Mouse (Mus musculus) cerebellum, postnatal 14 days (tissue): Measurements from ENCODE around the gene Prkca.
A peak's percentile ranks its signal among the peaks of the same experiment; 100 is the strongest.

ENCODE experiments used
- DNase-seq, 2 experiments: peaks; one replicate each; pipeline ENCODE4 v3.0.0; 2021; ENCODE audit warnings: mixed read lengths in 2 of 2

The Prkca gene

DNA sequence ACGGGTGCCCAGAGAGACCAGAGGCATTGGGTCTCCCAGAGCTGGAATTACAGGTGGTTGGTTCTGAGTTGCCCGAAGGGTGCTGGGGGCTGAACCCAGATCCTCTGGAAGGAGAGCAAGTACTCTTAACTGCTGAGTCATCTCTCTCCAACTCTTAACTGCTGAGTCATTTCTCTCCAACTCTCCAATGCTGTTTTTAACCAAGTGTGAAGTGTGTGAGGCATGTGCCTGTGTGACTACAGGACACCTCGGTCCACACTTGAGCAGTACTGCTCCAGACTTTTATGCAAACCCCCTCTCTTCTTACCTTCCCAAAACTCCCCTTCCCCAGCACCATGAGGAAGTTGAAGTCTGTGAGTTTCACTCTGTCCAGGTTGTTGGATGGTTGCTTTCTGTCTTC lies 357.8 kb downstream of the Prkca start:
- no peak for DNase-seq

- no peak for DNase-seq
Observed at GRCm38 (mm10) chr11:107983883-107984282, 359.8 kb downstream of the Prkca start.

DNA sequence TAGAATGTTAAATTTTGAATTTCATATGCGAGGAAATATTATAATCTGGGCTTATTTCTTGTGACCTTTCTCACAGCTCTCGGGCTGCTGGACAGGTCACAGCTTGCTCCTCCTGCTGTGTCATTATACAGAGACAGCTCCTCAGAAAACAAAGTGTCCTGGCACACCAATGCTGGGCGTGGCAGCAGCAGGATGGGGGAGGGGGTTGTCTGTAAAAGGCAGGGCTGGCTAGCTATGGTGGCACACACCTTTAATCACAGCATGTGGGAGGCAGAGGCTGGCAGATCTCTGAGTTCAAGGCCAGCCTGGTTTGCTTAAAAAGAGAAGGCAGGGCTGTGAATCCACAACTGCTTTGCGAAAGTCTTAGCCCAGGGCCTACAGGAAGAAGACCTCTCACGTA lies 360.5 kb downstream of the Prkca start:
- DNase-seq = no peak

DNA sequence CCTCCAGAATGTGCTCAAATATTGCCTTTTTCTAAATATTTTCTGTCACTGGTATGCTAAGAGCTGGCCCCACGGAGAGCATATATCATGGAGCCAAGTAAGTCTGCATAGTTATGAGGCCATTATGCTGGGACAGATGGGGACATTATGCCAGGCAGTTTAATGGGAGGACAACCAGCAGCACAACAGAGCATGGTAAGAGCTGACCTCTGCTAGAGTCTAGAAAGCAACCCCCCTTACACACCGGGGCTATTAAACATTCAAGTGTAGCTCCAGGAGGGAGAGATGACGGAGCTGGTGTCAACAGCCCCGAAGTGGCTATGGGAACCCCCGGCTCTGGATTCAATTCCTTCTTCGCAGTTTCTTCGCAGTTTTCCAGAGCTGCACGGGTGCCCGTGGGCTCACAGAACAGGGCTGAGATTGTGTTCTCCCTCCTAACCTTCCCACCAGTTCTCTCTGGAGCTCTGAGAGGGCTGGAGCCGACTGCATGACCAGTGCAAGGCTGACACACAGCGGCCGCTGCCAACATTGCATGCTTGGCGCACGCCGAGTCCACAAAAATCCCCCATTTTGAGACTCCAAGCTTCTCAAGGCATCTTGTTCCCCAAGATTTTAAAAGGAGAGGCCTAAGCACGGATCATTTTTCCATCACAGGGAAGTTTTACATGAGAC lies 361.4 kb downstream of the Prkca start:
- peak; percentile 87 to 91 for DNase-seq

DNA sequence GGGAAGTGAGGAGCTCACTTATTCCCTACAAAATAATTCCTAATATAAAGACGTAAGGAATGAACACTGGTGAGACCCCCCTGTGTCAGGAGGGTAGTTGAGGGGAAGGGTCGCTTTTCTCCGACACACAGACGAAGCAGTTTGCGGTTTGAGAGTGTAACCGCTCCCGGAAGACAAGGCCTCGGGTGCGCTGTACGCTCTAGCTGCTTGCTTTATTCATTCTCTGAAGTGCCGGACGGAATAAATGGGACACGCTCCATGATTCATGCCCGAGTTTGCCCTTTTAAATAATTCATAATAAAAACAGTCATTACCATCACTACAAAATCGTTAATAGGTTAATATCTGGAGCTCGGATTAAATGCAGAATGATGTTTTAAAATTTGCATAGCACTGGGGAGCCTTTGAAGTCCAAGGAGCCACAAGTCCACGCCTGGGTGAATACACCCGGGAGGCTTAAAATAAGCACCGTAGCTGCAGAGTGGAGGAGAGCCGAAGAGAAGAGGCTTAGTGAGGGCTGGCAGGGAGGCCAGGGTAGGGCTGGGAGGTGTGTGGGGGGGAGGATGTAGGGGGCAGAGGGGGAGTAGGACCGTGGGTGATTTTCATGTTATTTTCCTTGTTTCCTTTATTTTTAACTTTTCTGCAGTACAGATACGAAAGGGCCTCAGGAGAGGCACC lies 364.1 kb downstream of the Prkca start:
- no peak for DNase-seq

GRCm38 (mm10) chr11:107969943-107970342 lies 373.8 kb downstream of the Prkca start:
- no peak for DNase-seq

DNA sequence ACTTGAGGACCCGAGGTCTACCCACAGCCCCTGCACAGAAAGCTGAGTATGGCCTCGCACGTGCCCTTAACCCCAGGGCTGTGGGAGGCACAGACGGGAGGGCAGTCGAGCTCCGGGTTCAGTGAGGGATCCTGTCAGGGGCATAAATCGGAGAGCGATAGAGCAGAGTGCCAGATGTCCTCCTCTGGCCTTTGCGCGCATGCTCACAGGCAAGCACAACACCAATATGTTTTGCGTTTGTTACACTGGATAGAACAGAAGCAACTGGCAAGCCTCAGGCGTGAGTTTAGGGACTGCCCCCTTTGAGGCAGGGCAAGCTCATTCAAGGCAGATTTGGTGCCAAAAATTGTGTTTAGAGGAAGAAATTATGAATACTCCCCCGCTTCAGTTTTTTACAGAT lies 375.6 kb downstream of the Prkca start:
- peak in 1 of 2 experiments; percentile 18 for DNase-seq

- DNase-seq = no peak
Observed at GRCm38 (mm10) chr11:107966229-107966628, 377.5 kb downstream of the Prkca start.

GRCm38 (mm10) chr11:107965449-107965848 lies 378.3 kb downstream of the Prkca start:
- peak; percentile 92 to 93 for DNase-seq

DNA sequence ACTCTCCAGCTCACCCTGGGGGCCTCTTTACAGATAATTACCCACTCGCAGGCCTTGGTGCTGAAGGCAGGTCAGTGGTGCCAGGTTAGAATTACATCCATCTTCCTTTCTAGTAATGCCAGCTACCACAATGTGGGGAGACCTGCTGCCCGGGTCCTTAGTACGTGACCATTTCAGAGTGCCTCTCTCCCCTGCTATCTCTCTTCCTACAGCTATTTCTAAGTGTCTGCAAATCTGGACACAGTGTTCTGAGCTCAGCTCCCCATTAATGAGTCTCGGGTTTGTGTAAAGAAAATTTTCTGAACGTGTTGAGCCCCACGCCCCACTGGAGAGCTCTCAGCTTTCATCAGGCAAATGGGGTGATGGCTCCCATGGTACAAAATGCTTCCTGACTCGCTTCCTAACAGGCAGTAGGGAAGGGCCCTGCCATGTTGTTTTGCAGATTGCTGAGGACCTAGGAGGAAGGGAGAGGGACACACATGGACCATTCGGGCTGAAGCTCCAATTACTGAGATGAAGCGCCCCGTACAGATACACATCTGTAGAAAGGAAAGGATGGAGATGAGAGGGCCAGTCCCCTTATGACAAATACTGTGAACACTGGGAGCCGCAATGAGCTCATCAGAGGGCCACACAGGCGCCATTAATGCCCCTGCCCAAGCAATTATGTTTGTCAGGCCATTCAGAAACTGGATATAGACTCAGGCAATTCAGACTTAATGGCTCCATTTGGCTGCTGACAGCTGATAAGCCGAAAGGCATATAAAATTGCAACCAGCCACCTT lies 386.0 kb downstream of the Prkca start:
- DNase-seq = no peak

- peak; percentile 35 to 38 for DNase-seq
Observed at GRCm38 (mm10) chr11:107955191-107956062, 388.3 kb downstream of the Prkca start.

DNA sequence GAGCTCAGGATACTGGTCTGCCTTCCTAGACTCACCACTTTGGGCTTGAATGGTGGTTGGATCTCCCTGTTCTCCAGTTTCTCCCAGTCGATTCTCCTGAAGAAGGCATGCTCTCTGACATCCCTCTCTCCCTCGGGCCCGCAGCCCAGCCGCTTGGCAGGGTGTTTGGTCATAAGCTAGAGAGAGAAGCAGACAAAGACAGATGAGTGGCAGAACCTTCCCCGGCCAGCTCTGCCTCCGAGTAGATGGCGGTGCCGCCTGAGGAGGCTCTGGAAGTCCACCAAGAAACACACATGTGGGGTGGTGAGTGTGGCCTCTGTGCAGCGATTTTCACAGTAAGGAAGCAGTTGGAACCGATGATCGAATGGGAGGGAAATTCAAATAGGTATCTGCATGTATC lies 392.3 kb downstream of the Prkca start:
- DNase-seq = peak; percentile 61 to 72

DNA sequence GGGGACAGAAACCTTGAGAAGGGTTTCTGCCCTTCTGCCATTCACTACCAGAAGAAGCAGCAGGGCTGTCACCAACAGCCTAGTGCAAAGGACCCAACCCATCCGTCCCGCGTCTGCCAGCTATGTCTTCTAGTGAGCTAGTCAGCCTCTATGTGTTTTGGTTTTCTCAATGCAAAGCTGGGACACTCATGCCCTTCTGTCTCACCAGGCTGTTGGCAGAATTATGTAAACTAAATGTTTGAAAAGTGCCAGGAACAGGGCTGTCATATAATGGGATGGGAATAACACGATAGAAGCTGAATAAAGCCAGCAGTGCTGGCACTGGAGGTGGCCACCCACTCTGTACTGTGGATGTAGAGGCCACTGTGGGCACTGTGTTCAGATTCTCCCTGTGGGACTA lies 393.1 kb downstream of the Prkca start:
- DNase-seq = no peak

DNA sequence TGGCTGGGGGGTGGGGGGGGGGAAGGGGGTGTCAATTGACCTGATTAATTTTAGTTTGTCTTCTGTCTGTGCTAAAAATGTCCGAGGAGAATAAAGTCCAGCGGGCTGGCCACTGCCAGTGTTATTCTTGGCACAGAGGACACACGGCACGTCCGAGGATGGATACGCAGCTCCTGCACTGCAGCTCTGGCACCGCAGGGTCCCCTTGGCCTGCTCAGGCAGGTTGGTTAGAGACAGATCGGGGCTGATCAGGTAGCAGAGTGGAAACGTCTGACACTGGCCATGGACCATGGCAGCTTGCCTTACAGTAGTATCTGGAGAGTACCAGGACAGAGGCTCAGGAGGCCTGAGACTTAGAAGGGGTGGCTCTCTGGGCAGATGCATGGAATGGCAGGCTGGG lies 393.5 kb downstream of the Prkca start:
- DNase-seq = peak; percentile 65 to 76

GRCm38 (mm10) chr11:107947951-107948350 lies 395.8 kb downstream of the Prkca start:
- DNase-seq = no peak

- no peak for DNase-seq
Observed at GRCm38 (mm10) chr11:107946823-107947222, 396.9 kb downstream of the Prkca start.

GRCm38 (mm10) chr11:107936929-107937328 lies 406.8 kb downstream of the Prkca start:
- DNase-seq = no peak

DNA sequence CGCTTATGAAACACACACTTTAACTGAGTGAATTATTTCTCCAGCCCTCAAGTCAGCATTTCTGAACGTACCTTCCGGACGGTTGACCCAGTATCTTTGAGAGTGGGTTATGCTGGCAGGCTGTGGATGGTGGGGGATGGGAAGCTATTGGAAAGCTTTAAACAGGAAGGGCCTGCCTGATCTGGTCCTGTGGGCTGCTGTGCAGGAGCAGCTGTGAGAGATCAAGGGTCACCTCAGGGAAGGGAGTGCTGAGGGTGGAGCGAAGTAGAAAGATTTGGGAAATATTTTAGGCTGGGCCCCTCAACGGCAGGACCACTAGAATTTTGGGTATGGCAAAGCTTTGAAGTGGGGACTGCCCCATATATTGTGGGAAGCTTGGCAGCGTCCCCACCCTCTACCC lies 412.0 kb downstream of the Prkca start:
- no peak for DNase-seq

DNA sequence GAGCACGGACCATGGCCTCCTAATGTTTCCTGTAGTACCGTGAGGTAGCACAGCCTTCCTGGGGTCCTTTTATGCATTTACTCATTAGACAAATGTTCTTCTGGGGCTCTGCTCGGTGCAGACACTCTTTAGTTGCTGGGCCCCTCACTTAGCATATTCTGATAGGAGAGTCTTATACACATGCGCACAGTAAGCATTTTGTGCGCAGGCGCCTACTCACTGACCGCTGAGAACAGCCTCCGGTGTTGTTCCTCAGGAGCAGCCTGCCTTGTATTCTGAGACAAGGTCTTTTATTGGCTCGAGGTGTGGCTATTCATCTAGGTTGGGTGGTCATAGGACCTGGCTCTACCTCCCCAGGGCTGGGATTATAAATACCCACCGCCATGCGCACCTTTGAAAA lies 412.4 kb downstream of the Prkca start:
- DNase-seq = no peak

DNA sequence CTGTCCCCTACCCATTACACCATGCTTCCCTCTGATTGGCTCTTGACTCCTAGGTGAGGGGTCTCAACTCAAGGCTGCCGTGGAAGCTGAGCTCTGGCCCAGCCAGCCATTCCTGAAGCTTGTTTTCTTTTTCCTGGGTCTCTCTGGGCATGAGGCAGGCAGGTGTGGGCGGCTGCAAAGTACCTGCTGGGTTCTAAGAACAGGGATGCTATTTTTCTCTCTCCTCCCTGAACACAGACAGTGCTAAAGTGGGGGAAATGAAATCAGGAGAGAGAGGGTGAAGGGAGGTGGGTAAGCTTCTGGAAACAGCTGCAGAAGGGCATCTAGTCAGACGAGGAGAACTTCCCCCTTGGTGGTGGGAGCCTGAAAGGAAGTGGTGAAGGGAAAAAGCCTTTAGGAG lies 414.0 kb downstream of the Prkca start:
- DNase-seq = no peak

DNA sequence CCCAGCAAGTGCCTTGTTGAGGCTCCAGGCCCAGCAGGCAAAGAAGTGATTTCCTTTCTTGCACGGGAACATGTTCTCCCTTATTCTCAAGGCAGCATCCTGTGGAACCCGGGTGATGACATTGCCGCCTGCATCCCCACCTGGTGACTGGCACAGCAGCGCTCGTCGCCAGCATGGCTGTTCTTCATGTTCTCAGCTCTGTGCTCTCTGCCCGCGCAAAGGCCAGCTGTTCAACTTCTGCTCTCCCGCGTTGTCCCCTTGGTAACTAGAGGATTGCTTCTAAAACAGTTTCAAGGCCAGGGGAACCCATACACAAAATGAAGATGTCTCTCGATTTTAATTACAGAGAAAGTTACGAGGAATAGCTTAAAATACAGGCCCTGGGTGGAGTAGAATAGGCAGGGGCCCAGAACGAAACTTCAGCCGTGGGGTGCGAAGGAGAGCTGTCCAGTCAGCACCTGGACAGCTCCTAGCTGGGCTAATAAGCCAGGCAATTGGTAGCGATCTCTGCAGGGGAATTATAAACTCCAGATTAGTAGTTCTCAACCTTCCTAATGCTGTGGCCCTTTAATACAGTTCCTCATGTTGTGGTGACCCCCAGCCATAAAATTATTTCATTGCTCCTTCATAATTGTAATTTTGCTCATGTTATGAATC lies 423.7 kb downstream of the Prkca start:
- no peak for DNase-seq

GRCm38 (mm10) chr11:107917721-107918235 lies 425.9 kb downstream of the Prkca start:
- DNase-seq = no peak
